Mouse (Mus musculus) layer of hippocampus, postnatal 36 days (tissue): ENCODE data around the gene Sco2. TPM values are rescaled to one million over a fixed set of nuclear protein-coding genes. Genes with fewer than 3 reads are reported as not detected.

Experiments
- DNase-seq, 2 experiments: peaks; one replicate each; pipeline ENCODE4 v3.0.0; 2022
- total RNA-seq, 2 experiments: library from RNA; stranded (reverse); gene quantifications; 2 replicates each; pipeline ENCODE4 v1.2.3; 2021

Gene Sco2
- total RNA-seq, 2 experiments from 2014 or later: 31.5 to 32.6 TPM

DNA sequence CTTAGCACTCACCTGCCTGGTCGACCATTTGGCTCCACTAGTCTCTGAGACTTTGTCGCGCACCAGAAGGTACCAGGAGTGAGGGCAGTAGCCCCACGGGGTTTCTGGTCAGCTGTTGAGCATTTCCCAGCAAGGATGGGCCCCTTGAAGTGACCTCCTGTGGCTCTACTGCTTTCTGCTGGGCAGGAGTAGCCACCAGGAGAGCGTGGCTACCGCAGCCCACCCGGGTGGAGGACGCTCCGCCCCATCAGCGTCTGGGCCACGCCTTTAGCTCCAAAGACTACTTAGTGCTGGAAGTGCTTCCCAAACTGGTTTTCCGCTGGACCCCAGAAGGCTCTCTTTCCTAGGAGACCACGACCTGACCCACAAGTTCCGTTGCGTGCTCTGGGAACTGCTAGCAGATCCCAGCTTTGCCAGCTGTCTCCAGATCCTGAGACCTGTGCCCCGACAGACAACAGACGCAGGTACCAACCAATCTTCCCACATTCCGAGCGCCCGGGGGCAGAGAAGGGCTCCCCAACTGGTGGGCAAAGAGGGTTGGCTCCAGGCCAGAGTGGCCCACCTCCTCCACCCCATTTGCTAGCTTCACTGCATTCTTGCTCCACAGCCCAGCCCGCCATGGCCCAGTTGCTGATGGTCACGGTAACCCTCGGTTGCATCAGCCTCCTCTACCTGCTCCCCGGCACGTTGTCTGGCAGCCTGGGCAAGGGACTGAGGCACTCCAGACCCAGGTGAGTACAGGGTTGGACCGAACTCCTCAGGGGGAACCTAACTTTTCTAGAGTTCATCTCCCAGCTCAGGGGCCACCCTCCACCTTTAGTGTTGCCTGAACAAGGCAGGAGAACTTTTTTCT is 50.8 kb downstream of the Sco2 start, which contains the start of gene Adm2:
Adm2 (plus strand) TSS at position 51 of the 853 bp plus-strand sequence.
- DNase-seq: no peak

Other genes with a start within 250 kb of the Sco2 start
- gene Hdac10, start 245.1 kb downstream of the Sco2 start, total RNA-seq: 10 to 100 TPM; 14.3 to 14.7 TPM
- 1 to 10 TPM; 3.1 to 4.7 TPM for gene Mapk12, start 233.1 kb downstream of the Sco2 start, total RNA-seq
- gene Mapk11, start 224.2 kb downstream of the Sco2 start, total RNA-seq: 10 to 100 TPM; 21.9 to 22.8 TPM
- 10 to 100 TPM; 51.0 to 58.7 TPM for gene Plxnb2, start 193.1 kb downstream of the Sco2 start, total RNA-seq
- gene Dennd6b, start 177.3 kb downstream of the Sco2 start, total RNA-seq: 10 to 100 TPM; 33.5 to 38.7 TPM
- 100 to 1,000 TPM; 158 to 162 TPM for gene Ppp6r2, start 162.3 kb downstream of the Sco2 start, total RNA-seq
- 100 to 1,000 TPM; 330 to 340 TPM for gene Sbf1, start 58.5 kb downstream of the Sco2 start, total RNA-seq
- gene Adm2, start 51.1 kb downstream of the Sco2 start, total RNA-seq: not detected
- not detected for gene Miox, start 39.4 kb downstream of the Sco2 start, total RNA-seq
- gene Lmf2, start 18.2 kb downstream of the Sco2 start, total RNA-seq: 10 to 100 TPM; 19.7 to 21.4 TPM
- 10 to 100 TPM; 87.0 to 95.3 TPM for gene Ncaph2, start 18.1 kb downstream of the Sco2 start, total RNA-seq
- gene Tymp, start 3.2 kb upstream of the Sco2 start, total RNA-seq: 1 to 10 TPM; 1.4 to 1.5 TPM
- gene Odf3b, start 5.4 kb upstream of the Sco2 start, total RNA-seq: 1 to 10 TPM; 2.7 to 2.8 TPM
- gene Klhdc7b, start 11.1 kb upstream of the Sco2 start, total RNA-seq: under 1 TPM; 0.25 to 0.68 TPM
- not detected for gene Syce3, start 36.7 kb upstream of the Sco2 start, total RNA-seq
- 1 to 10 TPM; 1.8 to 2.3 TPM for gene Cpt1b, start 52.0 kb upstream of the Sco2 start, total RNA-seq
- gene C730034F03Rik, start 55.7 kb upstream of the Sco2 start, total RNA-seq: 1 to 10 TPM; 2.6 to 3.1 TPM
- gene Gm44502, start 55.9 kb upstream of the Sco2 start, total RNA-seq: under 1 TPM in 1 of 2 experiments, not detected in 1; 0.30 TPM
- 10 to 100 TPM; 37.5 to 43.0 TPM for gene Chkb, start 56.1 kb upstream of the Sco2 start, total RNA-seq
- 100 to 1,000 TPM; 248 to 284 TPM for gene Mapk8ip2, start 80.1 kb upstream of the Sco2 start, total RNA-seq
- gene Arsa, start 103.6 kb upstream of the Sco2 start, total RNA-seq: 10 to 100 TPM; 28.6 to 30.6 TPM
- gene Shank3, start 125.8 kb upstream of the Sco2 start, total RNA-seq: 100 to 1,000 TPM; 244 to 255 TPM
- gene Acr, start 194.5 kb upstream of the Sco2 start, total RNA-seq: 1 to 10 TPM in 1 of 2 experiments, under 1 TPM in 1; 0.91 to 1.2 TPM
- 10 to 100 TPM; 27.1 to 31.2 TPM for gene Rabl2, start 218.1 kb upstream of the Sco2 start, total RNA-seq